Mouse (Mus musculus): Measurements from ENCODE around the gene Gdf15.

GRCm38 (mm10) chr8:70615281-70615680, 17.0 kb downstream of the Gdf15 start:
- no peak for TF ChIP-seq CTCF (IDR thresholded peaks at IDR 0.05; ENCODE audit: low read depth)
- no peak for TF ChIP-seq EP300 (IDR thresholded peaks at IDR 0.05; ENCODE audit: low read depth)
